Mouse (Mus musculus) limb, embryonic 14.5 days (tissue): ENCODE measurements around the gene Mtch1. TPM values are rescaled to one million over a fixed set of nuclear protein-coding genes. Genes with fewer than 3 reads are reported as not detected.

Experiments used
- ATAC-seq: fragments of 200-750 bp; cut with Nextera tagmentation; 2 replicates; pipeline ENCODE4 v1.8.0; 2017; ENCODE audit warnings: low read depth, moderate number of reproducible peaks, moderate TSS enrichment; ENCODE audit not compliant: low FRiP score
- DNase-seq: peaks from one replicate; pipeline ENCODE4 v3.0.0-alpha.2; 2015; ENCODE audit warnings: low spot score
- H3K27ac ChIP-seq: fragments of 300-500 bp; sonication (generic); replicated peaks from 2 replicates; pipeline ENCODE4 v1.5.1; 2014; ENCODE audit warnings: low read depth, mild to moderate bottlenecking, low read length, moderate library complexity, mixed read lengths
- H3K27me3 ChIP-seq: fragments of 300-500 bp; sonication (generic); 2 replicates; pipeline ENCODE4 v1.6.1; 2014; ENCODE audit warnings: low read length, mixed read lengths; ENCODE audit not compliant: control insufficient read depth, insufficient read depth
- H3K36me3 ChIP-seq: fragments of 300-500 bp; sonication (generic); 2 replicates; pipeline ENCODE4 v1.6.1; 2014; ENCODE audit warnings: mild to moderate bottlenecking, low read length, moderate library complexity, mixed read lengths; ENCODE audit not compliant: control insufficient read depth, insufficient read depth
- H3K4me1 ChIP-seq: fragments of 300-500 bp; sonication (generic); 2 replicates; pipeline ENCODE4 v1.6.1; 2014; ENCODE audit warnings: antibody characterized with exemption, low read length, mixed read lengths; ENCODE audit not compliant: control insufficient read depth, insufficient read depth
- H3K4me2 ChIP-seq: fragments of 300-500 bp; sonication (generic); replicated peaks from 2 replicates; pipeline ENCODE4 v1.6.1; 2014; ENCODE audit warnings: low read depth, mild to moderate bottlenecking, low read length, moderate library complexity; ENCODE audit not compliant: severe bottlenecking
- H3K4me3 ChIP-seq: fragments of 300-500 bp; sonication (generic); replicated peaks from 2 replicates; pipeline ENCODE4 v1.5.1; 2014; ENCODE audit warnings: low read length
- H3K9ac ChIP-seq: fragments of 300-500 bp; sonication (generic); 2 replicates; pipeline ENCODE4 v1.6.1; 2014; ENCODE audit warnings: mild to moderate bottlenecking, low read depth, low read length, moderate library complexity; ENCODE audit not compliant: severe bottlenecking
- H3K9me3 ChIP-seq: fragments of 300-500 bp; sonication (generic); 2 replicates; pipeline ENCODE4 v1.6.1; 2016; ENCODE audit warnings: low read length; ENCODE audit not compliant: control insufficient read depth
- POLR2A ChIP-seq: fragments of 200-500 bp; IDR thresholded peaks from 2 replicates; pipeline ENCODE4 v1.8.0; 2012; ENCODE audit warnings: inconsistent platforms, mild to moderate bottlenecking, moderate library complexity, borderline replicate concordance; ENCODE audit not compliant: insufficient read depth, insufficient read length; ENCODE audit errors: extremely low read depth
- WGBS: fragments of 180-500 bp; shearing (Covaris S2); extraction: QIAGEN DNeasy Blood & Tissue Kit; methylation state at CpG from one replicate; pipeline ENCODE4 v1.1.7; 2014; 5-methylcytosine and 5-hydroxymethylcytosine counted together
- polyA plus RNA-seq, 2 experiments: library from polyadenylated mRNA; depleted of rRNA in 1 of 2; stranded (reverse) in 1 of 2; unstranded in 1 of 2; fragments of >200 nt; fragmentation: Nextera tagmentation in 1 of 2; extraction: Ambion mirVana in 1 of 2; gene quantifications; 2 replicates each; pipeline versions ENCODE4 v1.2.1 to v1.2.3; 2012 to 2014

The Mtch1 gene
- polyA plus RNA-seq, 2 experiments, result 420 to 469 TPM

DNA sequence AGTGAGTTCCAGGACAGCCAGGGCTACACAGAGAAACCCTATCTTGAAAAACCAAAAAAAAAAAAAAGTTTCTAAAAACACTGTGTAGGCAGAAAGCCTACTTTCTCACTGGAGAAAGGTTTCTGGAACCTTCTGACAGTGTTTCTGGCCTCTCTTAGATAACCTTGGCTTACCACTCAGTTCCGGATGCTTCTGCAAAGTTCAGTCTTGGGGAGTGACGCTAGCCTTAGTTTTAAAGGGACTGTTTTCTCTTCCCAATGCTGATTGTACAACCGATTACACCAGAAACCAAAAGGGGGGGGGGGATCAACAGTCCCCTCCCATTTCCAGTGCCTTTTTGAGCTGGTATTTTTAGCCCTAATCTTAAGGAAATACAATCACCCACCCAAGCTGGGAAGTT lies 24.1 kb downstream of the Mtch1 start:
- DNase-seq (no peak), ATAC-seq (no peak)
- TF ChIP-seq POLR2A, result no peak
- WGBS, result 95% methylated on average over 3 of the region's 3 CpGs
- Histone ChIP-seq H3K4me3 (no peak overlapping the region), H3K4me2 (no peak overlapping the region), H3K9ac (no peak overlapping the region), H3K27me3 (peaks cover 33% of the 10 kb centered on the region), H3K27ac (no peak overlapping the region), H3K9me3 (no peaks in the 10 kb centered on the region), H3K4me1 (peaks cover 21% of the 10 kb centered on the region; the same call in 1 of the 2 replicates), H3K36me3 (no peaks in the 10 kb centered on the region)

DNA sequence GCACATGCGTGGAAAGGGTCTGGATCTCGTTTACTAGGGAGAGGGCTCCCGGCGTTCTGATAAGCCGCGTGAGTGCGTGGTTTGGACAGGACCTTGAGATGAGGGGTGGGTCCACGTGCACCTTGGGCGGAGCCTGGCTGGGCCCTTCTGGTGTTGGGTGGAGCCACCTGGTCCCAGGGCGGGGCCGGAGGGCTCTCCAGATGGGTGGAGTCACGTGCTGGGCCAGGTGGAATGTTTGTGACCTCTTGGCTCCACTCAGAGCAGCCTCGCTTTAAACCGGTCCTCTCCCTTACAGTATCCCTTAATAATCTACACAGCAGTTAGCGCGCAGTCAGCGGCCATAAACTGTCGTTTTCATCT lies 25.2 kb downstream of the Mtch1 start:
- DNase-seq, result no peak
- no peak overlapping the region for H3K9ac ChIP-seq
- peak overlapping the region; percentile 20 for H3K4me2 ChIP-seq
- H3K9me3 ChIP-seq, result no peaks in the 10 kb centered on the region
- WGBS, result 8% methylated on average over 18 of the region's 18 CpGs
- peaks cover 21% of the 10 kb centered on the region; the same call in 1 of the 2 replicates for H3K4me1 ChIP-seq
- peaks cover 33% of the 10 kb centered on the region for H3K27me3 ChIP-seq
- ATAC-seq, result 0 out of 2 replicates have a peak, but pooled peaks have one; percentile 14
- H3K27ac ChIP-seq, result no peak overlapping the region
- no peak for TF ChIP-seq POLR2A
- H3K36me3 ChIP-seq, result no peaks in the 10 kb centered on the region
- peak overlapping the region; percentile 14; the same call in 1 of the 2 replicates for H3K4me3 ChIP-seq

DNA sequence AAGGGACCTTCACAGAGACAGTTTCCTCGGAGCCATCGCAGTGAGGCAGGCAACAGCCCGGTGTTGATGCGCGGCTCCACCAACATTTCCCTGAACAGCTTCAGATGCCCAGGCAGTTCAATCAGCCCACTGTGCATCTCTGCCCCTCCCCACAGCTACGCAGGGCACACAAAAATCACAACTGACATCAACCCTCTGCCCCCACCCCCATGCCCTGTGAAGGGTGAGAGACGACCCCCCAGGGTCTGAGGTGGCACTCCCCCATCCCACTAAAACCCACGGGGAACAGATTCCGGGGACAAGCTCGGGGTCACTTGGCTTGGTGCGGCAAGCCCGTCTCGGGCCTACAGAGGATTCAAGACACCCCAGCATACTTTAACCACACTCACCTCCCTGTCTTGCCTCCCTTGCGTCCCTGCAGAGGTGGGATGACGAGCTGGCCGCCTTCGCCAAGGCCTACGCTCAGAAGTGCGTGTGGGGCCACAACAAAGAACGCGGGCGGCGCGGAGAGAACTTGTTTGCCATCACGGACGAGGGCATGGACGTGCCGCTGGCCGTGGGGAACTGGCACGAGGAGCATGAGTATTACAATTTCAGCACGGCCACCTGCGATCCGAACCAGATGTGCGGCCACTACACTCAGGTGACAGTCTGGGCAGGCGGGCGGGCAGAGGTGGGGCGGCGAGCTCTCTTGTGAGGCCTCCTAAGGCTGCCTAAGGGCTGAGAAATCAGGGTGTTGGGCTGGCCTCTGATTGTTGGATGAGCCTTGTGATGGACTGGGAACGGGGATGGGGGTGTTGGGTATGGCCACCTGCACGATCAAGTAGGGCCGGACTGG lies 25.8 kb downstream of the Mtch1 start:
- DNase-seq (no peak), ATAC-seq (0 out of 2 replicates have a peak, but pooled peaks have one; percentile 13)
- peaks cover 27% of the 10 kb centered on the region; the same call in 1 of the 2 replicates for H3K27me3 ChIP-seq
- H3K36me3 ChIP-seq, result no peaks in the 10 kb centered on the region
- no peak for TF ChIP-seq POLR2A
- no peak overlapping the region for H3K27ac ChIP-seq
- H3K4me2 ChIP-seq, result peak overlapping the region; percentile 20
- H3K9ac ChIP-seq, result no peak overlapping the region
- H3K9me3 ChIP-seq, result no peaks in the 10 kb centered on the region
- H3K4me3 ChIP-seq, result peak overlapping the region; percentile 14
- H3K4me1 ChIP-seq, result peaks cover 17% of the 10 kb centered on the region; the same call in 1 of the 2 replicates
- WGBS, result 17% methylated on average over 41 of the region's 41 CpGs

DNA sequence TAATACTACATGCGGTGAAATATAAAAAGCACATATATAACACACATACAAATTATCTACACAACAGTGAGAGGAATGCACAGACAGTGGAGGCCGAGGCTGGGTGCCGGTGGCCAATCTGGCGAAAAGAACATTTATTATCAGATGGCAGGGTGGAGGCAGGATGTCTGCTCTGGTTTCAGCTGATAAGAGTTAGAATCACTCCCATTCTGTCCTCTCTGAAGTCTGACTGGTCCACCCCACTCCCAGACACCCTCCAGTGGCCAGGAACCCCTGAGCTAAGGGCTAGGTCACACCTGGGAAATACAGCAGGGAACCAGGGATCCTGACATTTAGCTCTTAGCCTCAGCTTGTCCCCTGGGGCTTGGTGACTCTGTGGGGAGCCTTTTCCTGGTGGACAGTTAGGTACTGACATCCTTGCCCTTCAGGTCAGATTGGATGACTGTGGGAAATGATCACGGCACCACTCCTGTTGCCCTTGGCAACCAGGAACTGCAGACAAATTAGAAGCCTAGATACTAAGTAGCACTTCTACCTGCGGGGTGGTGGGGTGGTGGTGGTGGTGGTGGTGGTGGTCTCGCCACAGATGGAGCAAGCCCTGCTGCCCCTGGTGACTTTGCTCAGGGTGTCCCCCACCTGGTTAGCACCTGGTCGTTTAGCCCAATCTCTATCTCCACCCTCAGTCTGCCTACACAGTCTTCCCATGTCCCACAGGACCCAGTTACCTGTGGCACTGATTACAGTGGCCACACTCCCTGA lies 27.7 kb downstream of the Mtch1 start:
- H3K9ac ChIP-seq, result no peak overlapping the region
- H3K27ac ChIP-seq, result no peak overlapping the region
- no peak for TF ChIP-seq POLR2A
- no peaks in the 10 kb centered on the region for H3K36me3 ChIP-seq
- 0 out of 2 replicates have a peak, but pooled peaks cover 12% of the 10 kb centered on the region for H3K4me1 ChIP-seq
- DNase-seq, result no peak
- H3K27me3 ChIP-seq, result peaks cover 25% of the 10 kb centered on the region; the same call in 1 of the 2 replicates
- no peak overlapping the region for H3K4me2 ChIP-seq
- no peaks in the 10 kb centered on the region for H3K9me3 ChIP-seq
- ATAC-seq, result no peak
- no peak overlapping the region for H3K4me3 ChIP-seq
- 65% methylated on average over 8 of the region's 8 CpGs for WGBS

DNA sequence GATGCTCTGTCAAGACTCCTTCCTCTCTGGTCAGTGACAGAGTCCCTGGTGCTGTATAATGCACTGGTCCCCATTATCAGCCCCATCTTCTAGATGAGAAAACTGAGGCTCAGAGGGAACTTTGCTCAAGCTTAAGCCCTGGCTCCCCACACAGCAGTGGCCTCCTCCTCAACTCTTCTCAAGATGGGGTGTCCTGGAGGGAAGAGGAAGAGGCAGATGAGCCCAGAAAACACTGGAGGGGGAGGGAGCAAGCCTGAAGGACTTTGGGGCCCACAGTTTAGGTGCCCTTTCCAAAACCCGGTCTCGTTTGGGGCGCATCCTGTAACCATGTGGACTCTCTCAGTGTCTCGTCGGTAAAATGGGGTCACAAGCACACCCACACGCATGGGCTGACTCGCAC lies 28.3 kb downstream of the Mtch1 start:
- WGBS, result 91% methylated on average over 7 of the region's 7 CpGs
- no peak overlapping the region for H3K4me2 ChIP-seq

More for the DNA sequence above, 28.3 kb downstream of the Mtch1 start:
- Histone ChIP-seq H3K27ac (no peak overlapping the region), H3K4me1 (0 out of 2 replicates have a peak, but pooled peaks cover 12% of the 10 kb centered on the region), H3K27me3 (peaks cover 25% of the 10 kb centered on the region; the same call in 1 of the 2 replicates), H3K4me3 (no peak overlapping the region), H3K9me3 (no peaks in the 10 kb centered on the region), H3K36me3 (no peaks in the 10 kb centered on the region), H3K9ac (no peak overlapping the region)
- no peak for TF ChIP-seq POLR2A
- DNase-seq (no peak), ATAC-seq (no peak)
